Mouse (Mus musculus): ENCODE results near the gene Atoh8.

Gene Atoh8

DNA sequence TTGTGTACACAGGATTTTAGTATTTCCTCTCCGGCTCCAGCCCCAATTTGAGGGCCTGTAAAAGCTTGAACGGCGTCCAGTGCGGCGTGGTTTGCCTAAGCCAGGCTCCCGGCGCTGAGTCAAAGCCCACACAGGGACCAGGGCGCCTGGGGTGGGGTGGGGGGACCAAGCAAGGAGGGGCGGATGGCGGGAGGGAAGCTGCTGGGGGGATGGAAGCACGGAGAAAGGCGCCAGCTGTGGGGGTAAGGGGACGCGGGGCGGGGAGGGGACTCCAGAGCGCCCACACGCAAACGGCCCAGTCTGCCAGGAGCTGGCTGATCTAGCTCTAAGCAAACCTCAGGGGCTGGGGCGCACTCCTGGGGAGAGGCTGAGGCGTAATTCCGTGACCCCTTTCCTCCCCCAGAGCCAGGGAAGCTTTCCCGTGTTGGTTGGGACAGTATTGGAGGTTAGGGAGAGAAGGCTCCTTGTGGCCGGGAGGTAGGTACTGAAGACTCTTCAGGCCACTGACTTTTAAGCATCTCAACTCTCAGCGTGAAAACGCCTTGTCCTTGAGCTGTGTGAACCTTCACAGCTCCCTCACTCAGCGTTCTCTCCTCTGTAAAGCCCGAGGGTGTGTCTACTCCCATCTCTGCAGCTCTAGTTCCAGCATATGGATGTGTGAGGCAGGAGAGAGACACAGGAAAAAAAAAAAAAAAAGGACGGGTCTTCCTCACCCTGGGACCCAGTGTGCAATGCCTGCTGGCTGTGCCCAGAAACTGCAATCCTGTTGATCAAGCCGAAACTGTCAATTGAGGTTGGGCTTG lies 46.1 kb downstream of the Atoh8 start:
- DNase-seq: no peak

DNA sequence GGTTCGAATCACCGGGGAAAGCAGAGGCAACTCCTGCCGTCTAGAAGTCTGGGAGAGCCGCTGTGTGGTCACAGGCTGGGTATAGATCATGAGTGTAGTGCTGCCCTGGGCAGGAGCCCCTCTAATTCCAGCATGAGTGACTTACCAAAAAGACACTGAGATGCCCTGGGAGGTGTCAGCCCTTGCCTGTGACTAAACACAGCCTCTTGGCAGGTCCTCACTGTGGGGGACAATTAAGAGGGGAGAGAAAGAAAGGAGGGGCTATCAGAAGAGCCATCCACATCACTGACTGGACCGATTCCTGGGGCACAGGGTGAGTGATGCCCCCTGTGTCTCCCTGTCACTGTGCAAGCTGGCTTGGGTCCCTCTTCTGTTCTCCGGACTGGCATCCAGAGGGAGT lies 48.6 kb downstream of the Atoh8 start:
- DNase-seq: no peak

DNA sequence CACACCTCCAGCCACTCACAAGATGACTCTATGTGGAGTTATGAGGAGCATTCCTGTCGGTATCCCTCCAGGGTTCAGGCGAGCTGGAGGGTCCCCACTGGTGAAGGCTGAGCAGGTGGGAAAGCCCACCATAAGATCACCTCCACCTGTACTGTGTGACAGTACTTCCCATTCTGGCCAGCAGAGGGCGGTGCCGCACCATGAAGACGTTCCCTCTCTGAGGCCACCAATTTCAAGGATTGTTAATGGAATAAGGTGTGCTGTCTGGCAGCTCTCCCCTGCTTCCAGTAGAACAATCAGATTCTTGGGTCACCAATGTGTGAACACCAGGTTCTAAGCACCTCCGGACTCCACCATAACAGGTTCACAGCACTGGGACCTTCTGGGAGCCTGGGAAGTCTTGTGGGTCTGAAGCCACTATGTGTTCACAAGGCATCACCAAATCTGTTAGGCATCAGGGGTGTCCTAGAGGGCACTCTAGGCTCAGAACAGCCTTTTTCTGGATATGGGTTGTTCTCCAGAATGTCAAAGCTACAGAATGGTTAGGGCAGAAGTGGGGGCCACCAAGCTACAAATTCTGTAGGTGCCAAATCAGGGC lies 49.4 kb downstream of the Atoh8 start:
- DNase-seq: peak; percentile 77 to 91

DNA sequence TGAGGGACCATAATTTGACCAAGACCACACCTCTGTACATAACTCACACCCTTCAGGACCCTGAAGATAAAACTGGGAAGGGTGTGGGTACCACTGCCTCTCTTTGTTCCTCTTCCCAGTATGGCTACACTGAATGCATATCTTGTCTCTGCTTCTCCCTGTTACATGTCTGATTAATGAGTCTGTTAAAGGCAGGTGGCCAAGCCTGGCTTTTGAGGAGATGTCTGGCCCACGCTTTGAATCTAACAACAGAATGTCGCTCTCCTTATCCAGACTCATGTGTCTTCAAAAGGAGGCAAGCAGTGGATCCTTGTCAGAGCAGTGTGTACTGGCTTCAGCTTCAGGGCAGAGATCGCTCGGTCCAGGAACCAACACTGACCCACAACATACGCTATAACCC lies 50.8 kb downstream of the Atoh8 start:
- DNase-seq: no peak

DNA sequence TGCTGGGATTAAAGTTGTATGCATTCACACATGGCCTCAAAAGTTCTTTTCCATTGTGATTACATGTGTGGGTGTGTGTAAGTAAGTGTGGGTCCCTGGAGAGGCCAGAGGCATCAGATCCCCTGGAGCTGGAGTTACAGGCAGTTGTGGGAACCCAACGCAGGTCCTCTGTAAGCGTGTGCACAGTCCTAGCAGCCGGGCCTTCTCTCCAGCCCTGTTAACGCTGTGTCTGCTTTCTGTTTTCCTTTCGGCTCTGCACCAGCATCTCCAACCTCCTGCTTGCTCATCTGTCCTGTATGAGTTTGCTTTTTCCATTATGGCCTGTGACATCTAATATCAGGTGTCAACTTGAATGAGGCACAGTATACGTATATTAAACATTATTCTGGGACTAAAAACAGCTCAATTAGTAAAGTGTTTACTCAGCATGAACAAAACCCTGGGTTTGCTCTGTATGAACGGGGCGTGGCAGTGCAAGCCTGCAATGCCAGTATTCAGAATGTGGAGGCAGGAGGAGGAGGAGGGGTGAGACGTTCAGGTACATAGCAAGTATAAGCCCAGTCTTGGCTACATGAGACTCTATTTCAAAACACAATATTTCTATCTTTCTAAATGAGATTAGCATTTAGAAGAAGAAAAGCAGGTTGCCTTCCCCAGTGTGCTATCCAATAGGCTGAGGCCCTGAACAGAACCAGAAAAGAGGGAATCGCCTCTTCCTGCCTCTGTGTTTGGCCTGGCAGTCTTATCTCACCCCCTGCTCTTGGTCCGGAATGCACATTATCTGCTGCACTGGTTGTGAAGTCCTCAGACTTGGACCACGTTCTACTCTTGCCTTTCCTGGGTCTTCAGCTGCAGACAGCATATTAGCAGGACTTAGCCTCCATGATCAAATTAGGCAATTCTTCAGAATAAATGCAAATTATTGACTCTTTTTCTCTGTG lies 55.5 kb downstream of the Atoh8 start:
- no peak for DNase-seq

DNA sequence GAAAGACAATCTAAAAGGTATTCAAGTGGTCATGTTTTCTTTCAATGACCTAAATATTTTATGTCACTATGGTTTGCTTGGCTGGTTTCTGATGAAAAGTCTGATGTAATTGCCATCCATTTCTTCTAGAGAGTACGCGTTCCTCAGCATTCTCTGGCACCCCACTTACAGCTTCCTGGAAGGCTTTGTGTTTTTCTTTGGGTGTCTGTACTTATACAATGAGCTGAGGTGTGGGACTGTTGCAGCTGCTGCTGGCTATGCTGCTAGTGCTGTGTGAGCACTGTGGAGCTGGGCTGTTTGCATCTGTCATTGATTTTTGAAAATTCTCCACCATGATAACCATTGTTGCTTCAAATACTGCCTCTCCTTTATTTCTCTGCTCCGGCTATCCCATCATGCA lies 56.4 kb downstream of the Atoh8 start:
- DNase-seq: no peak

DNA sequence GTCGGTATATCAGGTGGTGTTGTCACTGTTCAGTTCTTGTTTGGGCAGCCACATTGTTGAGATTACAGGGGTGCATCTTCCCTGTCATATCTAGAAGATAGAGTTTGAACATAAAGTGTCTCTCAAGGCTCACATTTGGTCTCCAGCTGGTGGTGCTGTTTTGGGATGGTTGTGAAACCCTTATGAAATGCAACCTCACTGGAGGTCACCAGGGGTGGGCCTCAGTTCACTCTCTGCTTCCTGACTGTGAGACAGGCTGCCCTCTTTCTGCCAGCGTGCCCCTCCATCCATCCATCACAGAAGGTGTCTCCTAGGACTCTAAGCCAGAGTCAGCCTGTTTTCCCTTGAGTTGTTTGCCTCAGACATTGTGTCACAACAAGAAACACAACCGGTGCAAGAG lies 58.0 kb downstream of the Atoh8 start:
- no peak for DNase-seq

DNA sequence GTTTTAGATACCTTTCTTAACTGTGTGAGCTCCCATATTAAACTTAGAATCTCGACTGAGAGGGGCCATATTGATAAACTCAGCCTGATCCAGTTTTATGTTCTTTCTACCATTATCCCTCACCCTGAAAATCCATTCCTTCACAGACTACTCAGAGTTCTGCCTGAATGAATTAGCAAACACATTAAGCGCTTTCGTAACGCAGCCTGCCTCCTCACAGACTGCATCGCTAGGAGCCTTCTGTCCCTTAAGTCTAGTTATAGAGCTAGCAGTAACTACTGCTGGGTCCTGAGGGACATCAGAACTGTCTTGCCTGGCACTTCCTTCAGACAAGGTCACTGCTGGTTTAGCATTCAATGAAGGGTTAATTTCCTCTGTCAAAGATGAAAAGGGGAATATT lies 59.4 kb downstream of the Atoh8 start:
- DNase-seq: no peak

DNA sequence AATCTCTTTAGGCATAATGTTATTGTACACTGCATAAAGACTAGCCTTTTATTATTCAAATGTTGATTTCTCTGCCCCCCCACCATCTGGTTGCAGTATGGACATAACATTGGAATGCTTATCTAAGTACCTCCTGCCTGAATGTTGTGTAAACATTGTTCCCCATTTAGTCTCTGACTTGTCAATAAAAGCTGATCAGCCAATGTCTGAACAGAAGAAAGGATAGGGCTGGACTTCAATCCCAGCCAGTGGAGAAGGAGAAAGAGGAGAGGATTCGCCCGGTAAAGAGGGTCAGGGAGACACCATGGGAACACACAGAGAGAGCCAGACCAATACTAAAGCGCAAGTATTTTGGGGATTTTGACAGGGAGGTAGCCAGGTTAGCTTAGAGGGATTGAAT lies 60.0 kb downstream of the Atoh8 start:
- no peak for DNase-seq

DNA sequence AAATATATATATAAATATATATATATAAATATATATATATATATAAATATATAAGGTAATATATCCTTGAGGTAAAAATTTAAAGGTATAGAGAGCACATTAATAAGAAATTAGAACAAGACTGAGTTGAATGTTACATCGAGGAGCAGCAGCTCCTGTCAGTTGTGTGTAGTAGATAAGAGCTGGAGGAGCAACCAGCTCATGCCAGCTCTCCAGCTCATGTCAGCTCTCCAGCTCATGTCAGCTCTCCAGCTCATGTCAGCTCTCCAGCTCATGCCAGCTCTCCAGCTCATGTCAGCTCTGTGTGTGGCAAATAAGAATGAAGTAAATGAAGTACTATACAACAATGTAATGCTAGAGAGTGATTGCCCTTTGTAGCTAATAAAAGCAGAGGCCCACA lies 62.0 kb downstream of the Atoh8 start:
- no peak for DNase-seq

DNA sequence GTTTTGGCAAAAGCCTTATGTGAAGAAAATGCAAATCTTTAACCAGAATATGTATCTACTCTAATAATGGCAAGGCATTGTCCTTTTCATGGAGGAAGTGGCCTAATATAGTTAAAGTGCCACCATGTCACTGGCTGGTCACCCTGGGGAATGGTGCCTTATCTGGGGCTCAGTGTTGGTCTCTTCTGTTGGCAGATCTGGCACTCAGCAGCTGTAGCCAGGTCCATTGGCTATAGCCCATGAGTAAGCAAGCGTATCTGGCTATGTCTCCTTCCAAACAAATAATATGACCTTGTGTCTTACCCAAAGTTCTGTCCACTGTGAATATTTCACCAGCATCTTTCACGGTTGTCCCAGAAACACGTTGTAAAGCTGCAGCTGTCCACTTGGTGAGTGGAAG lies 64.0 kb downstream of the Atoh8 start:
- DNase-seq: no peak

DNA sequence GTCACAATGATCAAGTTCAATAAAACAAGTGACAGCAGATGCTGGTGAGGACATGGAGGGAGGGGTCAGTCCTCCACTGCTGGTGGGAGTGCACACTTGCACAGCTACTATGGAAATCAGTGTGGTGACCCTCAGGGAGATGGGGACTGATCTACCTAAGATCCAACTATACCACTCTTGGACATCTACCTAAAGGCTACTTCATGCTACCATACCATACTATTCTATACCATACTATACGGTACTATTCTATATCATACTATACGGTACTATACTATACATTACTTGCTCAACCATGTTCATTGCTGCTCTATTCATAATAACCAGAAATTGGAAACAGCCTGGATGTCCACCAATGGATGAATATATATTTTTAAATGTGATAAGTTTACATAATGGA lies 69.5 kb downstream of the Atoh8 start:
- no peak for DNase-seq

DNA sequence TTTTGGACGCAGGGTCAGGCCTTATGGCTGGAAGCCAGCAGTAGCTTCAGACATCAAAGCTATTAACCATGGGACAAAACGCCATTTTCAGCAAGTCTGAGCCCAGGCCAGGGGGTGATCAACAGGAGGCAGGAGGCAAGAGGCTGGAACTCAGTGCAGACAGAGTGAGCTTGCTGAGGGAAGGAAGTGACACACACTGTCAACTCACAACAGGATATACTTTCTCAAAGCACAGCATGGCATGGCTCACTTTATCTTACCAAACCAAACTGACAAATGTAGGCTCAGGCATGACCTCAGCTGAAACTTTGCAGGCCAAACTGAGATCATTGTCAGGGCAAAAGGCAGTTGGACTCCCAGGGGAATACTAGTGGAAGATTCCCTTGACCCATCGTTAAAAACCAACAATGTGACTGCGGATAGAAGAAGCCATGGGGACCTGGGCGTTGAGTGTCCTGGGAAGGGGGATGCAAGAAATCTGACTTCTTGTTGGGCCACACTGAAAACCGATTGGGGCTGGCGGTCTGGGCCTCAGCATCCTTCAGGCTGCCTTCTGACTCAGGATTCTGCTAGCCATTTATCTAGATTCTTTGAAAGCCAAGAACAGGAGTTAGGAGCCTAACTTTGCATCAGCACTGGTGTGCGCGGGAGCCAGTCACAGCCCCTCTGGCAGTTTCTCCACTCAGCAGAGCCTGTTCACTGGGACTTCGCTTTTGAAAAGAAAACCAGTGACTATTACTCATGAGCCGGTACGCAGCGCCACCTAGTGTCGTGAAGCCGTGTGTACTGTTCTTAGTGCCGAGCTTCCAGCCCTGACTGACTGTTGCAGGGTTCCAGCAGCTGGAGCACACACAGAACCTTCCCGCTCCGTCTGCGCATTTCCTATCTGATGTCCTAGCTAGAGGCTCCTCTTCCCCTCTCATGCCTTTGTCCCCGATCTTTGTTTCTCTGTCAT lies 70.8 kb downstream of the Atoh8 start:
- peak; percentile 80 to 92 for DNase-seq

DNA sequence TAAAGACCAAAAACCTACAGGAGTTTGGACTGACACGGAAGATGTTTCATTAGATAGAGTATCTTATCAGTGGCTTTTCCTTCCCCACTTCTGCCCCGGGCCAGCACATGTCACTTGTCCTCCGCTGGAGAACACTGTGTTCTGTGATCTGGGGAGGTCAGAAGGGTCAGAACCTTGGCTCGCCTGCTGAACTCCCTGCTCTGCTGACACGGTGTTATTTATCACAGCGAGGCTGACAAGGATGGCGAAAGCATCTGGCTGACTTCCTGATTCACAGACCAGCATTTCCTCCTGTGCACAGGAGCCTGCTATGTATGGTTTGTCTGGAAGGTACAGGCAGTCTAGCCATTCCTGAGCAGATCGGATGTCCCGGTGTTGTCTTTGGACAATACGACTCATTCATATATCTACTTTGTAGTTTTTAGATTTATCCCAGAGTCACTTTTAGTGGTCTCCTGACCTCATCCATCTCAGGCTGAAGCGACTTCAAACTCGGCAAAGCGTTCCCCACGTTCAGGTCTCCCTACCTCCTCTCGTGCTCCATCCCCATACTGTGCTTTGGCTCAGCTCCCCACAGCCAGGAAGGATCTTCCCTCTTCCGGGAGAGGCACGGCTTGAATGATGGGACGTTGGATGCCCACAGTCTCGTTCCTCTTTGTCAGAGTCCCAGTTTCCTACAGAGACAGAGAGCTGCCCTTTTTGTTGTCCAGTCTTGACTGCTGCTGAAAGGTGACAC lies 73.1 kb downstream of the Atoh8 start:
- DNase-seq: no peak

DNA sequence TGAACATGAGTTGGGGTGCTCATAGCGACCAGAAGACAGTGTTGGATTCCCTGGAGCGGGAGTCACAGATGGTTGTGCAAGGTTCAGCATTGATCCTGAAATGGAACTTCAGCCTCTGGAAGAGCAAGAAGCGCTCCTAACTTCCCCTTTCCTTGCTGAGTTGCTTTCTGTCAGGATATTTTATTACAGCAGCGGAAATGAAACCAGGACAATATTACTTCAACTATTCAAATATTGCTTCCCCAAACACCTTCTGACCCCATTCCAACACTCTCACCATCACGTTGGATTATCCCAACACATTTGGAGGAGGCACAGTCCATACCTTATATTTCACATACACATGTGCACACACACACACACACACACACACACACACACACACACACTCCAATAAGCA lies 73.6 kb downstream of the Atoh8 start:
- no peak for DNase-seq

DNA sequence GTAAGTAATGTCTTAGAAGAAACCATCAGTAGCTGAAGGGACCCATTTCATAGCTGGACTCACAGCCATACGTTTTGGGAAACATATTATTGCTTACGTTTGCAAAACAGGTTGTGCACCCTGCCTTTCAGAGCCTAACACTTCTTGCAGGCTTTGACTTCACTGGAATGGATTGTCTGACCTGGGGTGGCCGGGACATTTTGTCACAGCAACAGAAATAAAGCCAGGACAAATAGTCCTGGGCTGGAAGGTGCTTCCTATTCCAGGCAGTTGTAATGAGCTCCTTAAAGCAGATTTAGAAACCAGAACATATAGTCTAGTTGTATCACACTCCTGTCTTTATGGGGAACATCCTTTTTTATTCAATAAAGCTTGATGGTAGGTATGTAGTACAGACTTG lies 74.4 kb downstream of the Atoh8 start:
- DNase-seq: no peak

DNA sequence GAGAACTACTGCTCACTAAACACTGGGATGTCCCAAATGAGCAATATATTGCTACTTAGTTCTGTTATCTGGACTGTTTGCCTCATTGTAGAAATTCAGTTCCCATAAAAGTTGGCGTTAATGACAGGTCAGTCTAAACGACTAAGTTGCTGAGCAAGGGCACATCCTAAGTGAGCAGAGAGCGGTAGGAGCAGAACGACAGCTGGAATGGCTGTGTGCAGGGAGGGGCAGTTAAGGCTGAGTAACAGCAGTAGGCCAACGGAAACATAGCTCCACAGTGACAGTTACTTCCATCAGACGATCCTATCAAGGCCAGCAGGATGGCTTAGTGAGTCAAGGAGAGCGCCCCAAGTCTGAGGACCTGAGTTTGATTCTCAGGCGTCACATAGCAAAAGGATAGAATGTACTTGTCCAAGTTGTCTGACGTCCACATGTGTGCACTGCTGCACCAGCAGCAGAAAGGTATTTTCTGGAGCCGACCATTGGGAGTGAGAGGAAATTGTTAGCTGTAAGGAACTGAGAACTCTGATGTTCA lies 75.4 kb downstream of the Atoh8 start:
- DNase-seq: no peak

DNA sequence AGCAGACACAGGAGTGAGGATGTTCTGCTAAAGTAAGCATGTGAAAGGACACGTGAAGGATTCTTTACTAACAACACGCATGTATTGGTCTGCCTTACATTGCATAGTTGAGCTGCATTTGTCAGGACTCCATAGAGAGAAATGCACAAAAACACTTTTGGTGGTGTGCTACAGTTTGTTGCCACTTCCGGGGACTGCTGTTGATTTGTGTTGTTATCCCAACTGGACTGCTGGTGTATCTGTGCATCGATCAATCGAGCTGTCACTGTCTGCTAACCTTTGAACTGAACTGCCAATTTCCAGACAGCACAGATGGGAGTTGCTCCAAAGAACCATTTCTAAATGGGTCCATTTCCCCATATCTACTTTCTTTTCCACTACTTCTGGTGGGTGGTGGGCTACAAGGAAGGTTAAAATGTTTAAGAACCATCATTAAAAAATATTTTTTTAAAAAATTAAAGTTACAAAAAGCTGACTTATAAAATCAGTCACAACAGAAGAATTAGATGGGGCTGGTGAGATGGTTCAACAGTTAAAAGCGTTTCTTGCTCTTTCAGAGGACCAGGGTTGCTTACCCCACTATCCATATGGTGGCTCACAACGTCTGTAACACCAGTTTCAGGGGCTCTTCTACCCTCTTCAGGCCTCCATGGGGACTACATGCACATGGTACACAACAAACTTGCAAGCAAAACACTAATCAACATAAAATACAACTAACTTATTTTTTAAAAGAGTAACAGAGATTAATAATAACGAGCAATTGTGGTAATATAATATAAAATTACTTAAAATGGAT lies 76.2 kb downstream of the Atoh8 start:
- DNase-seq: no peak
